Mouse (Mus musculus) liver, adult 2 months (tissue): ENCODE measurements around the gene Arhgef5.

ENCODE experiments used
- CTCF ChIP-seq: fragments of 200-500 bp; IDR thresholded peaks from 2 replicates; pipeline ENCODE4 v1.5.1; 2011; ENCODE audit warnings: low read depth, low read length, control low read depth
- POLR2A ChIP-seq: fragments of 200-500 bp; IDR thresholded peaks from 2 replicates; pipeline ENCODE4 v1.6.1; 2011; ENCODE audit warnings: low read length, control low read depth; ENCODE audit not compliant: insufficient read depth; ENCODE audit errors: extremely low read depth

GRCm38 (mm10) chr6:43292471-43293076, 27.2 kb downstream of the Arhgef5 start:
- TF ChIP-seq POLR2A = no peak
- TF ChIP-seq CTCF = no peak
